Mouse (Mus musculus): Measurements from ENCODE around the gene Hes6. TPM values are rescaled to one million over a fixed set of nuclear protein-coding genes. Genes with fewer than 3 reads are reported as not detected.

Gene Hes6
- polyA plus RNA-seq, 1 experiment = 40.5 TPM

DNA sequence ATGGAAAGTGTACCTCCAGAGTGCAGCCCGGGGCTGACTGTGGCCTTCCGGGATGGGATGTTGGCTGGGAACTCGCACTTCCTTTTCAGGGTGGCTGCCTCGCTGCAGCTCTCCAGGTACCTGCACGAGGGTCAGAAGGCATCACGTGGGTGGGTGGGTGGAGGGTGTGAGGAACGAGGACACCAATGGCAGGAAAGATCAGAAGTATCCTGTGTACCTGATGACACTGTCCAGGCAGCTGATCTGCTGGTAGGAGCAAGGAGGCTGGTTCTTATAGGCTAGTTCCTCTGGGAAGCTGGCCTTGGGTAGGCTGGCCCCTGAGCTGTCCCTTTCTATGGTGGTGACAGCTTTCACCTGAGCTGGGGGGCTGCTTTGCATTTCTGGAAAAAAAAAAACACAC is 16.9 kb upstream of the Hes6 start:
- no peak for TF ChIP-seq POLR2A (IDR thresholded peaks at IDR 0.05; ENCODE audit: borderline replicate concordance, extremely low read depth, low read depth, low read length)
- no peak for TF ChIP-seq CTCF (IDR thresholded peaks at IDR 0.05; ENCODE audit: insufficient read depth, low read length)
- peaks cover 5% of the 10 kb centered on the region for H3K4me1 ChIP-seq (ENCODE audit: control insufficient read depth, insufficient read depth, low read length)
- no peak for DNase-seq
- WGBS = 64% methylated on average over 7 of the region's 7 CpGs
- no peak overlapping the region for H3K4me3 ChIP-seq (replicated peaks; ENCODE audit: extremely low read depth, low read depth, low read length)

- no peak for DNase-seq
- 95% methylated on average over 10 of the region's 10 CpGs for WGBS
- no peak for TF ChIP-seq CTCF (IDR thresholded peaks at IDR 0.05; ENCODE audit: insufficient read depth, low read length)
- H3K4me1 ChIP-seq (ENCODE audit: control insufficient read depth, insufficient read depth, low read length) = no peaks in the 10 kb centered on the region
- no peak overlapping the region for H3K4me3 ChIP-seq (replicated peaks; ENCODE audit: extremely low read depth, low read depth, low read length)
These were observed 15.4 kb upstream of the Hes6 start for GRCm38 (mm10) chr1:91429212-91429611.

DNA sequence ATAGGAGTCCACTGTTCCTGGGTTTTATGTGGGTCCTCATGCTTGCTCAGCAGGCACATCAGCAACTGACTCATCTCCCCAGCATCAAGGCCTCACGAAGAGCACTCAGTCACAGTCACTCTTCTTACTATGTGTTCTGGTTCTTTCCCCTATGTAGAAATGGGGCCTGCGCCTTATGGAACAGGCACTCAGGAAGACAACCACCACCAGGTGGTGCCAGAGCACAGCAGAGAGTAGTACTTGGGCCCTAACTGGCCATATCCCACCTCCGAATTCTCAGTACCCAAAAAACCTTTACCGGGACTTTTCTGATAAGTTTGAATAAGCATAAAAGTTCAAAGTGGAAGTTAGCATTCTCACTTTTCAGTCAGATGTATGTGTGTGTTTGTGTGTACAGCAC is 14.8 kb upstream of the Hes6 start:
- peak; percentile 85 for DNase-seq
- H3K4me1 ChIP-seq (ENCODE audit: control insufficient read depth, insufficient read depth, low read length) = no peaks in the 10 kb centered on the region
- TF ChIP-seq CTCF (IDR thresholded peaks at IDR 0.05; ENCODE audit: insufficient read depth, low read length) (peak; percentile 88), POLR2A (IDR thresholded peaks at IDR 0.05; ENCODE audit: borderline replicate concordance, extremely low read depth, low read depth, low read length) (no peak)
- H3K4me3 ChIP-seq (replicated peaks; ENCODE audit: extremely low read depth, low read depth, low read length) = no peak overlapping the region
- 20% methylated on average over 4 of the region's 4 CpGs for WGBS

- TF ChIP-seq CTCF (IDR thresholded peaks at IDR 0.05; ENCODE audit: insufficient read depth, low read length) (no peak), POLR2A (IDR thresholded peaks at IDR 0.05; ENCODE audit: borderline replicate concordance, extremely low read depth, low read depth, low read length) (no peak)
- Histone ChIP-seq H3K4me3 (replicated peaks; ENCODE audit: extremely low read depth, low read depth, low read length) (no peak overlapping the region), H3K4me1 (ENCODE audit: control insufficient read depth, insufficient read depth, low read length) (no peaks in the 10 kb centered on the region)
- no peak for DNase-seq
- 55% methylated on average over 9 of the region's 9 CpGs for WGBS
These were observed 12.6 kb upstream of the Hes6 start for GRCm38 (mm10) chr1:91426397-91426796.

- Histone ChIP-seq H3K4me1 (ENCODE audit: control insufficient read depth, insufficient read depth, low read length) (no peaks in the 10 kb centered on the region), H3K4me3 (replicated peaks; ENCODE audit: extremely low read depth, low read depth, low read length) (no peak overlapping the region)
- DNase-seq = no peak
- TF ChIP-seq CTCF (IDR thresholded peaks at IDR 0.05; ENCODE audit: insufficient read depth, low read length) (no peak), POLR2A (IDR thresholded peaks at IDR 0.05; ENCODE audit: borderline replicate concordance, extremely low read depth, low read depth, low read length) (no peak)
- 85% methylated on average over 8 of the region's 8 CpGs for WGBS
These were observed 6.8 kb upstream of the Hes6 start for GRCm38 (mm10) chr1:91420601-91421065.

GRCm38 (mm10) chr1:91419862-91420600 is 6.2 kb upstream of the Hes6 start:
- no peak for DNase-seq
- Histone ChIP-seq H3K4me3 (replicated peaks; ENCODE audit: extremely low read depth, low read depth, low read length) (no peak overlapping the region), H3K4me1 (ENCODE audit: control insufficient read depth, insufficient read depth, low read length) (no peaks in the 10 kb centered on the region)
- 73% methylated on average over 10 of the region's 10 CpGs for WGBS
- no peak for TF ChIP-seq CTCF (IDR thresholded peaks at IDR 0.05; ENCODE audit: insufficient read depth, low read length)
- TF ChIP-seq POLR2A (IDR thresholded peaks at IDR 0.05; ENCODE audit: borderline replicate concordance, extremely low read depth, low read depth, low read length) = no peak

GRCm38 (mm10) chr1:91417991-91418390 is 4.2 kb upstream of the Hes6 start:
- 63% methylated on average over 1 of the region's 1 CpGs for WGBS
- no peak for TF ChIP-seq CTCF (IDR thresholded peaks at IDR 0.05; ENCODE audit: insufficient read depth, low read length)
- no peak for TF ChIP-seq POLR2A (IDR thresholded peaks at IDR 0.05; ENCODE audit: borderline replicate concordance, extremely low read depth, low read depth, low read length)
- DNase-seq = no peak
- H3K4me1 ChIP-seq (ENCODE audit: control insufficient read depth, insufficient read depth, low read length) = no peaks in the 10 kb centered on the region
- H3K4me3 ChIP-seq (replicated peaks; ENCODE audit: extremely low read depth, low read depth, low read length) = no peak overlapping the region

DNA sequence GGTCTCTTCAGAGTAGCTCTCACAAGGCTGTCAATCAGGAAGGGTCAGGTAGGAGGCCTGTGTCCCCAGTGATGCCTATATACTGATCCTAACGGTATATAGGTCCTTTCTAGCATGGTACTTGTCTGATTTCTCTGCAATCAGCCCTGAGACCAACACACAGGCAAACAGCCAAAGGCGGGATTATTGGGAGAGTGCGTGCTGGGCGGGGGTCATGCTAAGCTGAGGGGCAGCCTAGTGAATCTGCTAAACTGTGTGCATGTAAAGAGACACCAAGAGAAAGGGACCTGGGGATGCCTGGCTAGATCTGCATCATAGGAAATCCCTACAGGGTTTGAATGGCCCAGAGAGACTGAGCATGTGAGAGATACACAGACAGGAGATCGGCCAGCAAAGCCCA is 1.5 kb upstream of the Hes6 start:
- no peak for DNase-seq
- no peak overlapping the region for H3K4me3 ChIP-seq (replicated peaks; ENCODE audit: extremely low read depth, low read depth, low read length)
- H3K4me1 ChIP-seq (ENCODE audit: control insufficient read depth, insufficient read depth, low read length) = peaks cover 4% of the 10 kb centered on the region
- no peak for TF ChIP-seq POLR2A (IDR thresholded peaks at IDR 0.05; ENCODE audit: borderline replicate concordance, extremely low read depth, low read depth, low read length)
- 93% methylated on average over 5 of the region's 5 CpGs for WGBS

GRCm38 (mm10) chr1:91414903-91415302 is 1.1 kb upstream of the Hes6 start:
- Histone ChIP-seq H3K4me3 (replicated peaks; ENCODE audit: extremely low read depth, low read depth, low read length) (no peak overlapping the region), H3K4me1 (ENCODE audit: control insufficient read depth, insufficient read depth, low read length) (peaks cover 4% of the 10 kb centered on the region)
- WGBS = 70% methylated on average over 4 of the region's 4 CpGs
- DNase-seq = no peak
- TF ChIP-seq POLR2A (IDR thresholded peaks at IDR 0.05; ENCODE audit: borderline replicate concordance, extremely low read depth, low read depth, low read length) = no peak
- TF ChIP-seq CTCF (IDR thresholded peaks at IDR 0.05; ENCODE audit: insufficient read depth, low read length) = no peak

GRCm38 (mm10) chr1:91413536-91413897 is 321 bp downstream of the Hes6 start:
- H3K4me1 ChIP-seq (ENCODE audit: control insufficient read depth, insufficient read depth, low read length) = peaks cover 4% of the 10 kb centered on the region
- TF ChIP-seq CTCF (IDR thresholded peaks at IDR 0.05; ENCODE audit: insufficient read depth, low read length) (no peak), POLR2A (IDR thresholded peaks at IDR 0.05; ENCODE audit: borderline replicate concordance, extremely low read depth, low read depth, low read length) (no peak)
- no peak for DNase-seq
- WGBS = 2% methylated on average over 14 of the region's 14 CpGs
- H3K4me3 ChIP-seq (replicated peaks; ENCODE audit: extremely low read depth, low read depth, low read length) = peak overlapping the region; percentile 50
